Mouse (Mus musculus) neural tube, embryonic 12.5 days (tissue): ENCODE results near the gene Olig2. TPM values are rescaled to one million over a fixed set of nuclear protein-coding genes. Genes with fewer than 3 reads are reported as not detected.
A peak's percentile ranks its signal among the peaks of the same experiment; 100 is the strongest.

Experiments used
- ATAC-seq: fragments of 200-750 bp; cut with Nextera tagmentation; 2 replicates; pipeline ENCODE4 v1.8.0; 2017; ENCODE audit warnings: low read depth, mild to moderate bottlenecking, moderate TSS enrichment, moderate library complexity; ENCODE audit not compliant: low FRiP score
- H3K27ac ChIP-seq: fragments of 300-500 bp; sonication (generic); 2 replicates; pipeline ENCODE4 v1.5.1; 2016
- H3K27me3 ChIP-seq: fragments of 300-500 bp; sonication (generic); replicated peaks from 2 replicates; pipeline ENCODE4 v1.6.1; 2016; ENCODE audit warnings: mild to moderate bottlenecking
- H3K36me3 ChIP-seq: fragments of 300-500 bp; sonication (generic); 2 replicates; pipeline ENCODE4 v1.6.1; 2016; ENCODE audit warnings: mild to moderate bottlenecking
- H3K4me1 ChIP-seq: fragments of 300-500 bp; sonication (generic); 2 replicates; pipeline ENCODE4 v1.6.1; 2016
- H3K4me2 ChIP-seq: fragments of 300-500 bp; sonication (generic); replicated peaks from 2 replicates; pipeline ENCODE4 v1.6.1; 2016; ENCODE audit warnings: mild to moderate bottlenecking
- H3K4me3 ChIP-seq: fragments of 300-500 bp; sonication (generic); 2 replicates; pipeline ENCODE4 v1.5.1; 2016
- H3K9ac ChIP-seq: fragments of 300-500 bp; sonication (generic); 2 replicates; pipeline ENCODE4 v1.6.1; 2016; ENCODE audit warnings: mild to moderate bottlenecking
- H3K9me3 ChIP-seq: fragments of 300-500 bp; sonication (generic); 2 replicates; pipeline ENCODE4 v1.6.1; 2016; ENCODE audit warnings: mild to moderate bottlenecking
- WGBS: fragments of 180-500 bp; shearing (Covaris S2); methylation state at CpG from one replicate; pipeline ENCODE4 v1.1.7; 2016; 5-methylcytosine and 5-hydroxymethylcytosine counted together
- polyA plus RNA-seq: library from polyadenylated mRNA; unstranded; fragments of >200 nt; fragmentation: Nextera tagmentation; extraction: Ambion mirVana; gene quantifications from 2 replicates; pipeline ENCODE4 v1.2.1, GENCODE M21; 2016

The Olig2 gene
- polyA plus RNA-seq, result 2.9 TPM in 2 replicates

- WGBS, result under 1% methylated on average over 53 of the region's 53 CpGs
- peaks cover 23% of the 10 kb centered on the region for H3K4me1 ChIP-seq
- H3K27ac ChIP-seq, result no peak within 1 kb of the TSS
- H3K27me3 ChIP-seq, result peaks cover 100% of the 10 kb centered on the region
- ATAC-seq, result peak; percentile 78; the same call in 1 of the 2 replicates
- peak within 1 kb of the TSS; percentile 24 for H3K4me3 ChIP-seq
- peak within 1 kb of the TSS; percentile 44 for H3K4me2 ChIP-seq
- H3K36me3 ChIP-seq, result no peaks in the 10 kb centered on the region
- no peak within 1 kb of the TSS for H3K9ac ChIP-seq
- H3K9me3 ChIP-seq, result no peaks in the 10 kb centered on the region
Measured at GRCm38 (mm10) chr16:91225233-91226037, at the start of gene Olig2. TSS of gene Olig2 (plus strand) at chr16:91225457.

DNA sequence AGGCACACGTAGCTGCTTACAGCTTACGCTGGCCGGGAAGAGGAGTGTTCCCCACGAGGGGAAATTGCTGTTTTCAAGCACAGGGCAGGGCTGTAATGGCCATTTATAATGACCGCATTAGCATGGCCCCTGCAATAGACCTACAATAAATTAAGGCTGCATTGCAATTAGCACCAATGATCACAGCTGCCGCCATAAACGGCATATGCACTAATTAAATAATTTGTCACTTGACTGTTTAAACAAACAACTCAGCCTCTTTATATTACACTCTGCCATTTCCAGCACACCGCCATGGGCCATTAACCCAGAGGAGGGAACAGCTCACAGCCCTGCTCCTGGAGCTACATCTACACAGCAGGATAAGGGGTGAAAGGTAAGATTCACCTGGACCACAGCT is 49.4 kb upstream of the Olig2 start:
- H3K36me3 ChIP-seq, result no peaks in the 10 kb centered on the region
- H3K4me2 ChIP-seq, result no peak overlapping the region
- peaks cover 12% of the 10 kb centered on the region for H3K4me1 ChIP-seq
- H3K27me3 ChIP-seq, result peaks cover 92% of the 10 kb centered on the region
- no peak overlapping the region for H3K27ac ChIP-seq
- ATAC-seq, result peak; percentile 61
- H3K9me3 ChIP-seq, result no peaks in the 10 kb centered on the region
- no peak overlapping the region for H3K9ac ChIP-seq
- no peak overlapping the region for H3K4me3 ChIP-seq
- 6% methylated on average over 8 of the region's 8 CpGs for WGBS

DNA sequence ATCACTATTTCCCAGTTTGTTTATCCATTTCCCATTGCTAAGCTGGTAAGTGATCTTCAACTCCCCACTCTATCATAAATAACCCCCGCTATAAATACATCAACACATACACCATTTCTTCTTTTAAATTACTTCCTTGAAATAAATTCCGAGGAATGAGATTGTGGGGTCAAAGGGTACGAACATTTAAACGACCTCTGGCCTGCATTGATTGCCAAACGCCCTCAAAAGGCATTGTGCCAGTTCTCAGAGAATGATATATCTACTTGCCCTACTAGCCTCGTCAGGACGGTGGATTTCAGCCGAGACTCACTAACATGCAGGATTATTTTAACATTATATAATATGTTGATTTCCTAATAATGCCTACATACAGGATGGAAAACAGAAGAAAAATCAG is 38.2 kb upstream of the Olig2 start:
- H3K9ac ChIP-seq, result no peak overlapping the region
- H3K4me1 ChIP-seq, result peaks cover 10% of the 10 kb centered on the region; the same call in 1 of the 2 replicates
- H3K4me2 ChIP-seq, result no peak overlapping the region
- H3K4me3 ChIP-seq, result no peak overlapping the region
- 25% methylated on average over 8 of the region's 8 CpGs for WGBS
- H3K27me3 ChIP-seq, result peaks cover 87% of the 10 kb centered on the region
- H3K9me3 ChIP-seq, result no peaks in the 10 kb centered on the region
- H3K36me3 ChIP-seq, result no peaks in the 10 kb centered on the region
- no peak overlapping the region for H3K27ac ChIP-seq
- ATAC-seq, result no peak

- Histone ChIP-seq H3K9me3 (no peaks in the 10 kb centered on the region), H3K9ac (no peak overlapping the region), H3K4me3 (no peak overlapping the region), H3K36me3 (no peaks in the 10 kb centered on the region), H3K4me2 (no peak overlapping the region), H3K27me3 (peaks cover 86% of the 10 kb centered on the region), H3K4me1 (peaks cover 10% of the 10 kb centered on the region; the same call in 1 of the 2 replicates), H3K27ac (no peak overlapping the region)
- ATAC-seq, result no peak
- 60% methylated on average over 10 of the region's 10 CpGs for WGBS
Measured at GRCm38 (mm10) chr16:91187662-91188061, 37.6 kb upstream of the Olig2 start.

DNA sequence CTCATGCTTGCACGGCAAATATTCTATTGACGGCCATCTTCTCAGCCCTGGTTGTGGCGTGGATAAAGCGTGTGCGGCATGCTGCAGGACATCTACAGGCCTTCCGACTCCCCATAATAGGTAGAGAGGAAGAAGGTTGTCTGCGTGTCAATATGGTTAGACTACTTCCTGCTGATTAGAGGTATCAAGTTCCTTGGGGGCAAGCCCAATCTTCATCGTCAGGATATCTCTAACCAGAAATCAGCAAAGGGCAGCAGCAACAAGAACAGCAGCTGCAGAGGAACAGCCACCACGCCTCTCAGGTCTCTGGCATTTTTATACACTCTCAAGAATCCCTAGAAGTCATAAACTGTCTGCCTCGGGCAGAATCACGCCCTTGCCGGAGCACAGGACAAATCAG is 37.0 kb upstream of the Olig2 start:
- H3K36me3 ChIP-seq, result no peaks in the 10 kb centered on the region
- peaks cover 85% of the 10 kb centered on the region for H3K27me3 ChIP-seq
- H3K9ac ChIP-seq, result no peak overlapping the region
- no peaks in the 10 kb centered on the region for H3K9me3 ChIP-seq
- peaks cover 13% of the 10 kb centered on the region; the same call in 1 of the 2 replicates for H3K4me1 ChIP-seq
- H3K27ac ChIP-seq, result no peak overlapping the region
- no peak for ATAC-seq
- H3K4me2 ChIP-seq, result no peak overlapping the region
- 83% methylated on average over 12 of the region's 12 CpGs for WGBS
- H3K4me3 ChIP-seq, result no peak overlapping the region

- ATAC-seq, result no peak
- WGBS, result 56% methylated on average over 6 of the region's 6 CpGs
- Histone ChIP-seq H3K27ac (no peak overlapping the region), H3K4me1 (peaks cover 16% of the 10 kb centered on the region; the same call in 1 of the 2 replicates), H3K9ac (no peak overlapping the region), H3K36me3 (no peaks in the 10 kb centered on the region), H3K4me3 (no peak overlapping the region), H3K9me3 (no peaks in the 10 kb centered on the region), H3K4me2 (no peak overlapping the region), H3K27me3 (peaks cover 84% of the 10 kb centered on the region)
Measured at GRCm38 (mm10) chr16:91191233-91191632, 34.0 kb upstream of the Olig2 start.

- peaks cover 81% of the 10 kb centered on the region for H3K27me3 ChIP-seq
- H3K36me3 ChIP-seq, result no peaks in the 10 kb centered on the region
- H3K9me3 ChIP-seq, result peaks cover 1% of the 10 kb centered on the region; the same call in 1 of the 2 replicates
- H3K4me1 ChIP-seq, result peaks cover 16% of the 10 kb centered on the region; the same call in 1 of the 2 replicates
- H3K27ac ChIP-seq, result no peak overlapping the region
- WGBS, result 48% methylated on average over 9 of the region's 9 CpGs
- H3K4me2 ChIP-seq, result no peak overlapping the region
- no peak for ATAC-seq
- no peak overlapping the region for H3K4me3 ChIP-seq
- no peak overlapping the region for H3K9ac ChIP-seq
Measured at GRCm38 (mm10) chr16:91191663-91192237, 33.5 kb upstream of the Olig2 start.

DNA sequence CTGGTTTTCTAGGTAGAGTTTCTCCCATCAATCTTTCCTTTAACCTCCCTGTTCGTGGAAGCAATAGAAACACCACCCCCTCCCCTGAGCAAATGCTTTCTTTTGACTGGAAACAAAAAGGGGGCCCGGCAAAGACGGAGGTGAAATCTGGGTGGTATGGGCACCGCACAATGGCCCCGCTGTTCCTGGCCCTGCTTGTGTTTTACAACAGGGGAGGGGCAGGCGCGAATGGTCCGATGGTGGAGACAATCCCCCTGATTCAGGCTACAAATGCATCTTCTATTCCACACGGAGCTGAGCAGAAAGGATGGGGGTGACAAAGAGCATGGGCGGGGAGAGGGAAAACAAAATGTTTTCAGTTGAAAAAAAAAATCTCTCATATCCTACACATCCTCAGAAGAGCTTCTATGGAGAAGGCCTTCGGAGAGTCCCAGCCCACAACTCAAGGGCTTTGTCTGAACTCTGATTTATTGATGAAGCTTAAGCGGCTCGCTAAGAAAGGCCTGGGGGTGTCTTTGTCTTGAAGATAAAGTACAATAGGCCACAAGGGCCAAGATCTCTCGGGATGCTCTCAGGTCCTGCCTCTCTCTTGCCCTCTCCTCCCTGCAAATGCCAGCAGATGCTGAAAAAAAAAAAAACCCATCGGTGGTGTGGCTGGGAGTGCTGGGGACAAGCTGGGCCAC is 32.4 kb upstream of the Olig2 start:
- peaks cover 78% of the 10 kb centered on the region for H3K27me3 ChIP-seq
- H3K9me3 ChIP-seq, result peaks cover 8% of the 10 kb centered on the region; the same call in 1 of the 2 replicates
- no peaks in the 10 kb centered on the region for H3K36me3 ChIP-seq
- ATAC-seq, result peak; percentile 83
- H3K4me1 ChIP-seq, result peaks cover 16% of the 10 kb centered on the region; the same call in 1 of the 2 replicates
- 5% methylated on average over 15 of the region's 15 CpGs for WGBS
- no peak overlapping the region for H3K4me3 ChIP-seq
- H3K9ac ChIP-seq, result no peak overlapping the region
- H3K4me2 ChIP-seq, result peak overlapping the region; percentile 32
- H3K27ac ChIP-seq, result no peak overlapping the region

DNA sequence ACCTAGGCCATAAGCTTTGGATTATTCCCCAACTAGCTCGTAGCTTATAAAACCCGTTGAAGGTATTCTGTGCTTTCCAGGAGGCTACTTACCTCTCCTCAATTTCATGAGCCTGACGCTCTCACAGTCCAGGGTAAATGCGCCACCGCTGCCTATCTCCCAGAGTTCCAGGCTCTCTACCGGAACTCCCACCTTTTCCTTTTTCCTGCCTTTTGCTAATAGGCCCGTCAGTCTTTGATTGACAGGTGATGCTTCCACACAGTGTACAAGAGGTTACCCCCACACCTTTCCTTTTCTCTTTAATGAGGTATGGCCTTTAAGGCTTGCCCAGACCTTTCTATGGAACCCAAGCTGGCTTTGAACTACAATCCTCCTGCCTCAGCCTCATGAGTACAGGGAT is 25.4 kb upstream of the Olig2 start:
- H3K27ac ChIP-seq, result no peak overlapping the region
- 90% methylated on average over 7 of the region's 7 CpGs for WGBS
- H3K4me2 ChIP-seq, result no peak overlapping the region
- H3K36me3 ChIP-seq, result no peaks in the 10 kb centered on the region
- peaks cover 44% of the 10 kb centered on the region for H3K27me3 ChIP-seq
- ATAC-seq, result no peak
- no peaks in the 10 kb centered on the region for H3K4me1 ChIP-seq
- H3K9ac ChIP-seq, result no peak overlapping the region
- peaks cover 8% of the 10 kb centered on the region; the same call in 1 of the 2 replicates for H3K9me3 ChIP-seq
- no peak overlapping the region for H3K4me3 ChIP-seq

GRCm38 (mm10) chr16:91202989-91203388 is 22.3 kb upstream of the Olig2 start:
- Histone ChIP-seq H3K9ac (no peak overlapping the region), H3K9me3 (no peaks in the 10 kb centered on the region), H3K4me2 (no peak overlapping the region), H3K36me3 (no peaks in the 10 kb centered on the region), H3K27ac (no peak overlapping the region), H3K4me3 (no peak overlapping the region), H3K27me3 (peaks cover 54% of the 10 kb centered on the region), H3K4me1 (no peaks in the 10 kb centered on the region)
- ATAC-seq, result no peak
- 88% methylated on average over 3 of the region's 3 CpGs for WGBS

DNA sequence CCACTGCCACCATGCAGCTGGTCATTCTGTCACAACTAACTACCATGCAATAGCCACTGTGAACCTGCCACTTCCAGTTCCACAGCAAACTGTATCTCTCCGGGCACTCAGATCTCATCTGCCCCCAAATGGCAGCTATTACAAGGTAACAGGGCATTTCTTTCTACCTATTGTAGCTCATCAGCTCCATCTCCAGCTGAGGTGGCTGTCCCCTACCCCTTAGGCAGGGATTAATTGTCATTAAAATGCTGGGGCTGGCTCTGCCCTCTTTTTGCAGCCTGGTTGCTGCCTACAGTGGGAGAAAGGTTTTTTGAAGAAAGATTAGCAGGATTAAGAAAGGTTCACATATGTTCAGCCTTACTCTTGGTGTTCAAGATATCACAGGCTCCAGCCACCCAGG is 18.9 kb upstream of the Olig2 start:
- no peak overlapping the region for H3K9ac ChIP-seq
- no peaks in the 10 kb centered on the region for H3K9me3 ChIP-seq
- no peaks in the 10 kb centered on the region for H3K4me1 ChIP-seq
- no peak overlapping the region for H3K27ac ChIP-seq
- no peak overlapping the region for H3K4me3 ChIP-seq
- no peak overlapping the region for H3K4me2 ChIP-seq
- H3K27me3 ChIP-seq, result peaks cover 72% of the 10 kb centered on the region
- 55% methylated on average over 1 of the region's 1 CpGs for WGBS
- H3K36me3 ChIP-seq, result no peaks in the 10 kb centered on the region
- no peak for ATAC-seq

GRCm38 (mm10) chr16:91217077-91217476 is 8.2 kb upstream of the Olig2 start:
- Histone ChIP-seq H3K4me2 (no peak overlapping the region), H3K9me3 (peaks cover 5% of the 10 kb centered on the region; the same call in 1 of the 2 replicates), H3K27me3 (peaks cover 99% of the 10 kb centered on the region), H3K36me3 (no peaks in the 10 kb centered on the region), H3K4me1 (peaks cover 5% of the 10 kb centered on the region), H3K4me3 (no peak overlapping the region), H3K27ac (no peak overlapping the region), H3K9ac (no peak overlapping the region)
- no peak for ATAC-seq
- 40% methylated on average over 6 of the region's 6 CpGs for WGBS
